Mouse (Mus musculus): ENCODE measurements around the gene Car15.

- TF ChIP-seq MAX (IDR thresholded peaks at IDR 0.05; ENCODE audit: low read depth) (no peak), POLR2A (IDR thresholded peaks at IDR 0.05; ENCODE audit: insufficient read length, low read depth) (no peak), USF1 (IDR thresholded peaks at IDR 0.05; ENCODE audit: low read depth) (no peak), MYOG (IDR thresholded peaks at IDR 0.05; ENCODE audit: control insufficient read depth in 1 of 3, insufficient read depth in 1 of 3, insufficient read length in 2 of 3, low read depth in 2 of 3) (no peak), MYOD1 (IDR thresholded peaks at IDR 0.05; ENCODE audit: control insufficient read depth in 1 of 3, insufficient read length in 2 of 3, low read depth in 2 of 3) (no peak), TCF12 (IDR thresholded peaks at IDR 0.05; ENCODE audit: insufficient read depth, poor library complexity, severe bottlenecking) (no peak), E2F4 (IDR thresholded peaks at IDR 0.05; ENCODE audit: insufficient read depth) (no peak)
Observed at GRCm38 (mm10) chr16:17797812-17798311, 40.3 kb downstream of the Car15 start.

Measured in myocyte (in vitro differentiated cells).